Mouse (Mus musculus): ENCODE measurements at regions not wholly inside any gene's neighbourhood (a gene's known extent, or its start where the extent isn't known, plus 50 kb on each side); places are given as distances from the start of the nearest gene placed in this dataset.

DNA sequence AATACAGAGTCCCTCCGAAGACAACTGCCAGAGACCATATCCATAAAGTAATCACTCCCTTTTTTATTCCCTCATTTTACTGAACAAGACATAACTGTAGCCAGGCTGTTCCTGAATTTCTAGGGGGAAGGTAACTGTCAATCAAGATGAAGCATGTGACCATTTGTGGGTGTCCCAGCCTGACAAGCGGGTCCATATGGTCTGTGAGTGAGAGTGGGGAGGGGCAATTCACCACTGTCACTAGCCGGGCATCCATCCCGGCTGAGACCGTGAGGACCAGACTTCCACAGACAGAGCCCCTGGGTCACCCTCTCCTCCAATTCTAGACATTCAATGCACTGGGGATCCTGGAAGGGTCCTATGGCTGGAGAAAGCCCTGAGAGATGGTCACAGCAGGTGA is 54.6 kb downstream of the Gm11733 start:
- no peak overlapping the region for H3K27ac ChIP-seq (ENCODE audit: low read length)
- H3K27me3 ChIP-seq (ENCODE audit: control insufficient read depth, insufficient read depth, low read length), result no peaks in the 10 kb centered on the region
- no peaks in the 10 kb centered on the region for H3K9me3 ChIP-seq (ENCODE audit: control insufficient read depth, low read depth, low read length)
- no peak overlapping the region for H3K4me3 ChIP-seq (ENCODE audit: low read depth, low read length)
- ATAC-seq (ENCODE audit: insufficient number of reproducible peaks, insufficient read depth, low FRiP score, low read depth), result no peak
- 74% methylated on average over 5 of the region's 5 CpGs for WGBS
- no peaks in the 10 kb centered on the region; the same call in 1 of the 2 replicates for H3K4me1 ChIP-seq (ENCODE audit: control insufficient read depth, insufficient read depth, low read length)
- H3K9ac ChIP-seq (replicated peaks; ENCODE audit: low read depth, low read length), result no peak overlapping the region
- H3K36me3 ChIP-seq (ENCODE audit: control insufficient read depth, insufficient read depth, low read length), result no peaks in the 10 kb centered on the region
- H3K4me2 ChIP-seq (replicated peaks; ENCODE audit: low read depth, low read length), result no peak overlapping the region

DNA sequence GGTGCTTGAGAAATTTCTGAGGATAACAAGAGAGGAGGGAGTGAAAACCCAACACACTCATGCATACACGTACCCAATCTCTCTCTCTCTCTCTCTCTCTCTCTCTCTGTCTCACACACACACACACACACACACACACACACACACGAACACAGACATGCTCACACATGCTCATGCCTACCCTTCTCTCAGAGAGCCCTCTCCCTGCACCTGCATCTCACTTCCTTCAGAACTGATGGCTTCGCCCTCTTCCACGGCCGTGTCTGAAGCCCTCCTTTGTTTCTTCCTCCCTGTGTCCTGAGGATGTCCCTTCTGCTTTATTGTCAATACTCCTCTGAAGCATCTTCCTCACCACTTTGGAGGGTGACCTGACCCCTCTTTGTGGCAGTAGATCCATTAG is 56.4 kb downstream of the Gm11733 start:
- WGBS, result 42% methylated on average over 5 of the region's 5 CpGs
- no peaks in the 10 kb centered on the region; the same call in 1 of the 2 replicates for H3K4me1 ChIP-seq (ENCODE audit: control insufficient read depth, insufficient read depth, low read length)
- H3K9me3 ChIP-seq (ENCODE audit: control insufficient read depth, low read depth, low read length), result no peaks in the 10 kb centered on the region
- ATAC-seq (ENCODE audit: insufficient number of reproducible peaks, insufficient read depth, low FRiP score, low read depth), result no peak
- no peaks in the 10 kb centered on the region for H3K36me3 ChIP-seq (ENCODE audit: control insufficient read depth, insufficient read depth, low read length)
- no peak overlapping the region for H3K27ac ChIP-seq (ENCODE audit: low read length)
- no peak overlapping the region for H3K9ac ChIP-seq (replicated peaks; ENCODE audit: low read depth, low read length)
- H3K27me3 ChIP-seq (ENCODE audit: control insufficient read depth, insufficient read depth, low read length), result no peaks in the 10 kb centered on the region
- H3K4me3 ChIP-seq (ENCODE audit: low read depth, low read length), result no peak overlapping the region
- H3K4me2 ChIP-seq (replicated peaks; ENCODE audit: low read depth, low read length), result no peak overlapping the region

DNA sequence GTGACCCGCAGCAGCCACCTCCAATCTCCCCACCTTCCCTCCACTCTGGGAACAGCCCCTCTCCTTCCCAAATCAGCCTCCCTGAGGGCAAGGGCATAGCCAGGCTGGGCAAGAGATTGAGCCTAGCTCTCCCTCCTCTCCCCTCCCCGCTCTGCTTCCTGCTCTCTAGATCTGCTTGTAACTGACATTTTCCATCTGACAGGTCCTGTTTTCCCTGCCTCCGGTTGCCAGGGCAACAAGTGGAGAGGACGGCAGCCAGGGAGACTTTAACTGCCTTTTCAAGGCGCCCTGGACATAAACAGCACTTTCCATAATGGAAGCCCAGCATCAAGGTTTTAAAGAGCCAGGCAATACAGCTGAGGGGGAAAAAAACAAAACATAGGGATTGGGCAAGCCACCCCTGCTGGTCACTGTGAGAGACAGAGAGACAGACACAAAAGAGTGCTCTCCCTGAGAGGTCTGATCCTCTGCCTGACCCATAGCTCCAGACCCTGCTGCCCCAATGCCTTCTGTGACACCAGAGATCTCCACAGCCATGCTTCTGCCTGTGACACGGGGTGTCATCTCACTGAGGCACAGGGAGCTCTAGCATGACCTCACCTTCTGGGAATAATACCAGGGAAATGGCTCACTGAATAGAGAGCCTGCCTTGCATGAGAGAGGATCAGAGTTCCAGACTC is 57.2 kb downstream of the Gm11733 start:
- WGBS, result 4% methylated on average over 6 of the region's 6 CpGs
- H3K36me3 ChIP-seq (ENCODE audit: control insufficient read depth, insufficient read depth, low read length), result no peaks in the 10 kb centered on the region
- no peak overlapping the region for H3K4me3 ChIP-seq (ENCODE audit: low read depth, low read length)
- peak overlapping the region; percentile 18; the same call in 1 of the 2 replicates for H3K27ac ChIP-seq (ENCODE audit: low read length)
- H3K4me2 ChIP-seq (replicated peaks; ENCODE audit: low read depth, low read length), result no peak overlapping the region
- no peak overlapping the region for H3K9ac ChIP-seq (replicated peaks; ENCODE audit: low read depth, low read length)
- H3K27me3 ChIP-seq (ENCODE audit: control insufficient read depth, insufficient read depth, low read length), result no peaks in the 10 kb centered on the region
- H3K9me3 ChIP-seq (ENCODE audit: control insufficient read depth, low read depth, low read length), result no peaks in the 10 kb centered on the region
- H3K4me1 ChIP-seq (ENCODE audit: control insufficient read depth, insufficient read depth, low read length), result no peaks in the 10 kb centered on the region; the same call in 1 of the 2 replicates
- ATAC-seq (ENCODE audit: insufficient number of reproducible peaks, insufficient read depth, low FRiP score, low read depth), result peak; percentile 74; the same call in 1 of the 2 replicates

DNA sequence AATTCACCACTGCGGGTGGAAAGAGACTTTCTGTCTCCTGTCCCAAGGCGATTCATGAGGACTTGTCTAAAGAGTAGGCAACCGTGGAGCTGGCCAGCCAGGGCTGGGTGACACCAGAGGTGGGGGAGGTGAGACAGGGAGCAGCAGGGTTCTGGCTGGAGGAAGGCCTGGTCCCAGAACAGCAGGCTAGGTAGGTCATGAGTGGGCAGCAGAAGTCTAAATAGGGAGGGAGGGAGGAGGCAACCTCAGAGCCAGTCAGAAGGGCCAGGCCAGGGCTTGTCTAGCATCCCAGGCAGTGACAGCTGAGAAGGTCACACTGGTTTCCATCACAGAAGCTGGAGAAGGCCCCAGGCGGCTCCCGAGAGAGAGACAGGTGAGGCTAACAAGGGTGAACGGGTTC is 59.0 kb downstream of the Gm11733 start:
- no peak for ATAC-seq (ENCODE audit: insufficient number of reproducible peaks, insufficient read depth, low FRiP score, low read depth)
- Histone ChIP-seq H3K9me3 (ENCODE audit: control insufficient read depth, low read depth, low read length) (no peaks in the 10 kb centered on the region), H3K27me3 (ENCODE audit: control insufficient read depth, insufficient read depth, low read length) (no peaks in the 10 kb centered on the region), H3K9ac (replicated peaks; ENCODE audit: low read depth, low read length) (no peak overlapping the region), H3K36me3 (ENCODE audit: control insufficient read depth, insufficient read depth, low read length) (no peaks in the 10 kb centered on the region), H3K4me2 (replicated peaks; ENCODE audit: low read depth, low read length) (no peak overlapping the region), H3K27ac (ENCODE audit: low read length) (no peak overlapping the region), H3K4me1 (ENCODE audit: control insufficient read depth, insufficient read depth, low read length) (no peaks in the 10 kb centered on the region; the same call in 1 of the 2 replicates), H3K4me3 (ENCODE audit: low read depth, low read length) (no peak overlapping the region)
- 55% methylated on average over 6 of the region's 6 CpGs for WGBS

DNA sequence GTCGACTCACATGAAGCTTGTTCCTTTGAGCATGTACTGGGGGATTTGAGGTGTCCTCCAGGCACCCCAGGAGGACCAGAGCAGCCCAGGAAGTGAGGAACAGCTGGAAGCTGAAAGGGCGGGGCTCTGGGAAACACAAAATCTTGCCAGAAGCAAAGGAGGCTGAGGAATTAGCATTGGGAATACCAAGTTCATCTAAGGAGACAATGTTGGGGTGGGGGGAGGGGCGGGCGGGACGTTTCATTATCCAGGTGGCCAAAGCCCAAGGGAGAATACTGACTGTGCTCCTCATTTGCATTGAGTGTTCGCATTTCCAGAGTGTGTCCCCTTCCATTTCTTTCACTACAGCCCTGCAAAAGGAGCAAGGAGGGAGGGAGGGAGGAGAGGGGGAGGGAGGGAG is 60.3 kb downstream of the Gm11733 start:
- WGBS, result 36% methylated on average over 6 of the region's 6 CpGs
- no peak overlapping the region for H3K9ac ChIP-seq (replicated peaks; ENCODE audit: low read depth, low read length)
- no peaks in the 10 kb centered on the region for H3K27me3 ChIP-seq (ENCODE audit: control insufficient read depth, insufficient read depth, low read length)
- no peaks in the 10 kb centered on the region for H3K9me3 ChIP-seq (ENCODE audit: control insufficient read depth, low read depth, low read length)
- no peak for ATAC-seq (ENCODE audit: insufficient number of reproducible peaks, insufficient read depth, low FRiP score, low read depth)
- no peak overlapping the region for H3K27ac ChIP-seq (ENCODE audit: low read length)
- H3K4me2 ChIP-seq (replicated peaks; ENCODE audit: low read depth, low read length), result no peak overlapping the region
- H3K4me1 ChIP-seq (ENCODE audit: control insufficient read depth, insufficient read depth, low read length), result no peaks in the 10 kb centered on the region; the same call in 1 of the 2 replicates
- H3K36me3 ChIP-seq (ENCODE audit: control insufficient read depth, insufficient read depth, low read length), result no peaks in the 10 kb centered on the region
- H3K4me3 ChIP-seq (ENCODE audit: low read depth, low read length), result no peak overlapping the region

DNA sequence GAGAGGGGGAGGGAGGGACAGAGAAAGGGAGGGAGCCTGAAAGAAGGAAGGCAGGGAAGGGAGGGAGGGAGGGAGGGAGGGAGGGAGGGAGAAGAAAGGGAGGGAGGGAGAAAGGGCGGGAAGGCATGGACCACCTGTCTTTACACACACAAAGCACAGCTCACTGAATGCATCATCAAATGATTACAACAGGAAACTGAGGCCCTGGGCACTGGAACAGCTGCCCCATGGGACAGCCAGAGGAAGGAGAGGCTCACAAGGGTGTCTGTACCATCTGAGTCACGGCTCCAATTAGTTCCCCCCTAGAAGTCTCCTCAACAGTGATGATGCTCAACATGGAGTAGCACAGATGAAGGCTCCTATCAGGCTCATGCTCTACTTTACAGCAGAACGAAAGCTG is 60.8 kb downstream of the Gm11733 start:
- H3K36me3 ChIP-seq (ENCODE audit: control insufficient read depth, insufficient read depth, low read length), result no peaks in the 10 kb centered on the region
- H3K27me3 ChIP-seq (ENCODE audit: control insufficient read depth, insufficient read depth, low read length), result no peaks in the 10 kb centered on the region
- WGBS, result 46% methylated on average over 3 of the region's 3 CpGs
- no peak for ATAC-seq (ENCODE audit: insufficient number of reproducible peaks, insufficient read depth, low FRiP score, low read depth)
- no peak overlapping the region for H3K4me3 ChIP-seq (ENCODE audit: low read depth, low read length)
- no peaks in the 10 kb centered on the region; the same call in 1 of the 2 replicates for H3K4me1 ChIP-seq (ENCODE audit: control insufficient read depth, insufficient read depth, low read length)
- no peak overlapping the region for H3K4me2 ChIP-seq (replicated peaks; ENCODE audit: low read depth, low read length)
- H3K9me3 ChIP-seq (ENCODE audit: control insufficient read depth, low read depth, low read length), result no peaks in the 10 kb centered on the region
- no peak overlapping the region for H3K9ac ChIP-seq (replicated peaks; ENCODE audit: low read depth, low read length)
- no peak overlapping the region for H3K27ac ChIP-seq (ENCODE audit: low read length)

DNA sequence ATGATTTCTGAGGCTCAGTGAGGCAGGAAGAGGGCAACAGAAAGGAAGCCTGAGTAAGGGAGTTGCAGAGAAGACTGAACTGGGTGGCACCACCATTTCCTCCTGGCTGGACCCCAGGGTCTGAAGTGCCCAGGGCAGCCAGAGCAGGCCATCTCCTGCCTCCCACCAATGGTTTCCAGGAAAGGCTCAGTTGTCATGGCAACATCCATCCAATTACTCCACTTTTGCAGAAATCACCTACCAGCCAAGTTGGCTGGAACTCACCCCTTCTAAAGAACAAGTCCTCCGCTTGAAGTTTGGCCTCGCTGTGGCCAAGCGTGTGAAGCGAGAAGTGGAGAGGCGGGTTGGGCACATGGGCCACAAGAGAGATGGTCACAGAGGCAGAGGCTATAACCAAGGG is 67.8 kb downstream of the Gm11733 start:
- no peaks in the 10 kb centered on the region for H3K9me3 ChIP-seq (ENCODE audit: control insufficient read depth, low read depth, low read length)
- H3K27ac ChIP-seq (ENCODE audit: low read length), result no peak overlapping the region
- no peaks in the 10 kb centered on the region for H3K27me3 ChIP-seq (ENCODE audit: control insufficient read depth, insufficient read depth, low read length)
- WGBS, result 92% methylated on average over 5 of the region's 5 CpGs
- H3K9ac ChIP-seq (replicated peaks; ENCODE audit: low read depth, low read length), result no peak overlapping the region
- no peak for ATAC-seq (ENCODE audit: insufficient number of reproducible peaks, insufficient read depth, low FRiP score, low read depth)
- no peak overlapping the region for H3K4me3 ChIP-seq (ENCODE audit: low read depth, low read length)
- H3K4me2 ChIP-seq (replicated peaks; ENCODE audit: low read depth, low read length), result no peak overlapping the region
- no peaks in the 10 kb centered on the region for H3K4me1 ChIP-seq (ENCODE audit: control insufficient read depth, insufficient read depth, low read length)
- H3K36me3 ChIP-seq (ENCODE audit: control insufficient read depth, insufficient read depth, low read length), result no peaks in the 10 kb centered on the region

DNA sequence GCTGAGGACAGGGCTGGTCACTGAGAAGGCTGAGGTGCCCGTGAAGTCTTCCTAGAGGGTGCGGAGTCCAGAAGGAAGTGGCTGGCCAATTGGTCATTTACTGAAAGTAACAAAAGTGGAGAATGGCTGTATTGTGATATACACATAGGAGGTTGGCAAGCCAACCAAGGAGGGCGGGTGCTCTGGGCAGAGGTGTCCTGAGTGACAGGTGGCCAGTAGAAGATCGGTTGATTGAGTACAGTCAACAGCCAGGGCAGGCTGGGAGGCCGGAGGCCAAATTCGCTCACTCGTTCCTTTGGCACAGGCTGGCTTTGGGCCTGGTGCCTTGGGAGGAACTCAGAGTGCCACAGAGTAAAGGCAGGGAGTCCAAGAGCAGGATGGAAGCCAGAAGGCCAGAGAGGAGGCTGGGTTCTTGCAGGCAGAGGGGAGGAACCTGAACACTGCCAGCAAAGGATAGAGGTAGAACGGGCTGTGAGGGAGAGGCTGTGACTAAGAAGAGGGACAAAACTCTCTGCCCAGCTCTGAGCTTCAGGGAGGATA is 68.3 kb downstream of the Gm11733 start:
- no peaks in the 10 kb centered on the region for H3K9me3 ChIP-seq (ENCODE audit: control insufficient read depth, low read depth, low read length)
- no peak overlapping the region for H3K4me3 ChIP-seq (ENCODE audit: low read depth, low read length)
- no peak overlapping the region for H3K27ac ChIP-seq (ENCODE audit: low read length)
- H3K36me3 ChIP-seq (ENCODE audit: control insufficient read depth, insufficient read depth, low read length), result no peaks in the 10 kb centered on the region
- WGBS, result 92% methylated on average over 8 of the region's 8 CpGs
- no peak for ATAC-seq (ENCODE audit: insufficient number of reproducible peaks, insufficient read depth, low FRiP score, low read depth)
- H3K27me3 ChIP-seq (ENCODE audit: control insufficient read depth, insufficient read depth, low read length), result no peaks in the 10 kb centered on the region
- no peaks in the 10 kb centered on the region for H3K4me1 ChIP-seq (ENCODE audit: control insufficient read depth, insufficient read depth, low read length)
- no peak overlapping the region for H3K4me2 ChIP-seq (replicated peaks; ENCODE audit: low read depth, low read length)
- H3K9ac ChIP-seq (replicated peaks; ENCODE audit: low read depth, low read length), result no peak overlapping the region

DNA sequence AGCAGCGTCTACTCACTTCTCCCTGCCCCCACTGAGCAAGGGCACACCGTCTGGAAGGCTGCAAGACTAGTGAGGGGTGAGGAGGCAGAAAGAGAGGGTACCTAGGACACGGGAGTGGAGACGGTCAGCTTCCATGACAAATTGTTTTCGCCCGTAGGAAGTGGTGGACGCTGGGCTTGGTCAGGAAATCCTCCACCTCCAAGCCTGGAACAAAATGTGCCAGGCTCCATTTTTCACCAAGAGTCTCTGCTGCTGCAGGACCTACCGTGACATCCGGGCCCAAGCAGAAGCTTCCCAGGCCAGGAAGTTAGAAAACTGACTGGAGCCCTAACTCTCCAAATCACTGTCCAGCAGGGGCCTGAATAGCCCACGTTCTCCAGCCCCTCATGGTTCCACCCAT is 69.9 kb downstream of the Gm11733 start:
- Histone ChIP-seq H3K4me2 (replicated peaks; ENCODE audit: low read depth, low read length) (no peak overlapping the region), H3K9ac (replicated peaks; ENCODE audit: low read depth, low read length) (no peak overlapping the region), H3K27ac (ENCODE audit: low read length) (no peak overlapping the region), H3K4me3 (ENCODE audit: low read depth, low read length) (no peak overlapping the region), H3K4me1 (ENCODE audit: control insufficient read depth, insufficient read depth, low read length) (no peaks in the 10 kb centered on the region), H3K27me3 (ENCODE audit: control insufficient read depth, insufficient read depth, low read length) (no peaks in the 10 kb centered on the region), H3K9me3 (ENCODE audit: control insufficient read depth, low read depth, low read length) (no peaks in the 10 kb centered on the region), H3K36me3 (ENCODE audit: control insufficient read depth, insufficient read depth, low read length) (no peaks in the 10 kb centered on the region)
- no peak for ATAC-seq (ENCODE audit: insufficient number of reproducible peaks, insufficient read depth, low FRiP score, low read depth)
- WGBS, result 35% methylated on average over 10 of the region's 10 CpGs
